Mouse (Mus musculus): ENCODE data around the gene Asb5.
"Not testable (repeated sequence)": the region's sequence is repeated elsewhere in the genome, so short reads cannot be mapped to it uniquely, and the experiment has no call there.

The Asb5 gene

DNA sequence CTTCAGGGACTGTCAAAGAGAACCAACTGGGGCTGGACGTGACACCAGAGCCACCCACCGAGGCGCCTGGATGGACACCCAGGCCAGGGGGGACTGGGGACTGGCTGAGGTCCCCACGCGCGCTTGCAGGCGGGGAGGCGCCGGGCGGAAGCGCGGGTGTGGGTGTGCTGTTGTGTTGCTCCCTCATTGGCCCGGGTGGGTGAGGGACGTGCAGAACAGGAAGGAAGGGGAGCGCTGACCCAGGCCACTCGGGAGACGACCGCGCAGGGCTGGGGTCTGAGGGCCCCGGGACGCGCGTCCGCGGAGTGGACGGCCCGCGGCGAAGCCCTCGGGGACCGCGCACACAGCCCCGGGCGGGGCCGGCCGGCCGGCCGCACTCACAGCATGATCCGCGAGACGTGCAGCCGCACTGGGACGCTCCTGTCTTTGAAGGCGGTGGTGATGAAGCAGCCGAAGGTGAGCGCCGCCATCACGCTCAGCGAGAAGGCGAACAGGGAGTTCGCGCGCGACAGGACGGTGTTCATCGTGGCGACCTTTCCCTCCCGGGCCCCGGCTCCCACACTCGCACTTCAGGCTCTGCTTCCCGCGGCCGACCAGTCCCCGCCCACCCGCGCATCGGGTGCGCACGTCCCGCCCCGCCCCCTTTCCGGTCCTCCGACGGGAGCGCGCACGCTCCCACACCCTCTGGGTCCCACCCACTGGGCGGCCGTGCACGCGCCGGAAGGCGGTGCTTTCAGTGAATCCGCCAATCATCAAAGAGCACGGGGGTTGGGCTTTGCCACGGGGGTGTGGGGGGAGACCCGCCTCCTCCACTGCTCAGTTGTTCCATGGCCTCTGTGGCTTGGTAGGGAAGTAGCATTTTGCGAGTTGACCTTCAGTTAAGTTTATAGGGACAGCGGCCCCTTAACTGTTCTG is at the start of gene Asb5, which contains the start of gene Spcs3:
TSS of gene Asb5 (plus strand) at position 199 of the 915 bp plus-strand sequence.
TSS of gene Spcs3 (minus strand) at position 617 of the 915 bp plus-strand sequence.
- DNase-seq (ENCODE audit: low read depth, low spot score): peak; percentile 95

DNA sequence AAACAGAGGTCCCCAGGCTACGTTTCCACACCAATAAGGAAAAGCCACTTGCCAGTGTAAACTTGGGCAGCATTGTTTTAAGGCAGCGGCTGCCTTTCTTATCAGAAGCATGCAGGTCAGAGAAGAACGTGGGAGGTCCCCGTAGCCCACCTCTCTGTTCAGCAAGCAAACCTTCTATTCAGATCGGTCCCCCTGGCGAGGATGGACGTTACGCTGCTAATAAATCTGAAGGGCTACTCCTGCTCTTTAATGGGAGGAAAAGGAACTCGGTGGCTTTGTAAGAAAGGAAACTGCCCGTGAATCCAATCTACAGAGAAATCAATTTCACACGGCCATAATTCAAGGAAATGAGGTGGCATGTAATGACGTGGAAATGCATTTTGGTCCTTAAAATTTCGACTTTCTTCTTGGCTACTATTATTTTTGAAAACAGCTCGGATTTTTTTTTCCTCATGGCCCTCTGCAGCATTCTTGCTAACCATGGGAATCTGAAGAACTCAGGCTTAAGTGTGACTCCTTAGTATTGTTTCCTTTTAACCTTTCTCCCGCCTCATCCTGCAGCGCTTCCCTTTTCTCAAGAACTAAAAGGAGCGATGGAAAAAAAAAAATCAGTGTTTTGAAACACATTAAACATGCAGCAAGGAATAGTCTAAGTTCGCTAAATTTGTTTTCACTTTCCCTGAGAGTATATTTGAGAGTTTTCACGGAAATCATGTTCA is 42.7 kb upstream of the Asb5 start:
- peak; percentile 6 for DNase-seq (ENCODE audit: low read depth, low spot score)

GRCm38 (mm10) chr8:54488437-54488836 is 40.9 kb upstream of the Asb5 start:
- no peak for DNase-seq (ENCODE audit: low read depth, low spot score)

GRCm38 (mm10) chr8:54491057-54491690 is 38.2 kb upstream of the Asb5 start:
- peak; percentile 7 for DNase-seq (ENCODE audit: low read depth, low spot score)

DNA sequence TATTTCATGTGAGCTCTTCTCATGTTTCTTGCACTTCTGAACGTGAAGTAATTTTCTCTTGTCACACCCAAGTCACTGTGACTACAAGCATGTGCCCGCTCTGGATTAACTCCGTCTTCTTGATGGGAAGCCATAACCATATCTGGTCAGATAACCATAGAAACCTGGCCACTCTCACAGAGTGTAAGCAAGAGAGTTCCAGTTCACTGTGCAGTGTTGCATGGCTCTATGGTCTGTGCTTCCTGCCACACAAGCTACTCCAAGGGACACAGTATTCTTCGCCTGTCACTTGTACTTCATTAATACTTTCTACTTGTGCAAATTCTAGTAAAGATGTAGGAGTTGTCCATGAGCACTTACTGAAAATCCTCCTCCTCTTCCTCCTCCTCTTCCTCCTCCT is 37.4 kb upstream of the Asb5 start:
- DNase-seq (ENCODE audit: low read depth, low spot score): no peak

DNA sequence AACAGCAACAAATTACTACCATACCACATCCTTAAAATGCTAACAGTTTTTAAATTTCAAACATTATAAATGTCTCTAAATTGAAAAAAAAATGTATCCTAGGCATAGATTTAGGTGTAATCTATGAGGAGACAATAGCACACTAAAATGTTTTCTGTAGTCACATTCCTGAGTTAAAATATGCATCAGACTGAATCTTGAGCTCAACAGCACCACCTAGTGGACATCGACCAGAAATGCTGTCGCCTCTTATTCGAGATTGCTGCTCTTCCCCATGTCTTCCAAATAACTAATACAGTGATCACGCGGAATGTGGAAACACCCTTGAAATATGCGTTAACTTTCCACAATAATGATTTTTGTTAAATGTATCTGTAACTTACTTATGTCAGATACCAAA is 36.3 kb upstream of the Asb5 start:
- peak; percentile 34 for DNase-seq (ENCODE audit: low read depth, low spot score)

GRCm38 (mm10) chr8:54493915-54494314 is 35.5 kb upstream of the Asb5 start:
- no peak for DNase-seq (ENCODE audit: low read depth, low spot score)

DNA sequence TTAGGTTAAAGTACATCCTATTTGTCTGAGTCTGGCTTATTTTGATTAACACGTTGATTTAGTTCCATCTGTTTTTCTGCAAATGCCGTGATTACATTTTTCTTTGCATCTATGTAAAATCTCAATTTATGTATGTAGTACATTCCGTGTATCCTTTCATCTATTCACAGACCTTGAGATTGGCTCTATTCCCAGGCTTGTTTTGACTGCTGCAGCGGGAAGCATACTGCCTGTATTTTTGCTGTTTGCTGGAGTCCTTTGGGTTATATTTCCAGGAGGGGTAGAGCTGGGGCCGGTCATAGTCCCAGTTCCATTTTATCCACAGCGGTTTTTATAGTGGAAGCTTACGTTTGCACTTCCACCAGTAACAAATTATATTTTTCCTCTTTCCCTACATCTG is 26.3 kb upstream of the Asb5 start:
- DNase-seq (ENCODE audit: low read depth, low spot score): no peak

GRCm38 (mm10) chr8:54505060-54505459 is 24.3 kb upstream of the Asb5 start:
- DNase-seq (ENCODE audit: low read depth, low spot score): no peak

- peak; percentile 42 for DNase-seq (ENCODE audit: low read depth, low spot score)
Observed at GRCm38 (mm10) chr8:54507428-54508095, 21.8 kb upstream of the Asb5 start.

- no peak for DNase-seq (ENCODE audit: low read depth, low spot score)
Observed at GRCm38 (mm10) chr8:54508096-54508456, 21.3 kb upstream of the Asb5 start.

DNA sequence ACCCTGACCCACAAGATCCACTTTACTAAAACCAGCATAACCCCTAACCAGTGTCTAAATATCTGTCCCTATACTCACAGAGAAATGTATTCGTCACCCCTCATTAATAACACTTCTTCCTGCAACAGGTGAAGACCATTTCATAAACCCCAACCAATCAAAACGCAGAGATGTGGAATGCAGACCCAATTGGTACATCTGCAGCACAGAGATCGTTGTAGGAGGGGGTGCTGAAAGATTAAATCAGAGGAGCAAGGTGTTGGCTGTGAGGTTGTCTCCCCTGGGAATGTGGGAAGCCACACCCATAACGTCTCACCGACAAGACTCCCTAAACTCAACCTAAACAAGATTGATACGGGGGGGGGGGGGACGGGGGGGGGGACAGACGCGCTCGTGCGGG is 20.6 kb upstream of the Asb5 start:
- no peak for DNase-seq (ENCODE audit: low read depth, low spot score)

- DNase-seq (ENCODE audit: low read depth, low spot score): no peak
Observed at GRCm38 (mm10) chr8:54509221-54509721, 20.1 kb upstream of the Asb5 start.

- DNase-seq (ENCODE audit: low read depth, low spot score): no peak
Observed at GRCm38 (mm10) chr8:54511791-54512190, 17.6 kb upstream of the Asb5 start.

DNA sequence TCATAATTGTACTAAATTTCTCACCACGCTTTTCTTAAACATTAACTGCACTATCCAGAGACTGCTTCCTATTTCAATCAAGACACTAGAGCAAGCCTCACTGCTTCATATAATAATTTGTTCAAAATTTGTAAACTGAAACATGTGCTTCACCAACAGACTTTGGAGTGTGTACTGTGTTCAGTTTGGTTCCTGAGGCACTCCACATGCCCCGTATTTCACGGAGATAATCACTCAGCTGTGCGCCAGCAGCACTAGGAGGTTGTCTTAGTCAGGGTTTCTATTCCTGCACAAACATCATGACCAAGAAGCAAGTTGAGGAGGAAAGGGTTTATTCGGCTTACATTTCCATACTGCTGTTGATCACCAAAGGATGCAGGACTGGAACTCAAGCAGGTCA is 17.2 kb upstream of the Asb5 start:
- DNase-seq (ENCODE audit: low read depth, low spot score): not testable (repeated sequence)

GRCm38 (mm10) chr8:54518756-54519460 is 10.5 kb upstream of the Asb5 start:
- DNase-seq (ENCODE audit: low read depth, low spot score): no peak

GRCm38 (mm10) chr8:54520516-54520915 is 8.9 kb upstream of the Asb5 start:
- no peak for DNase-seq (ENCODE audit: low read depth, low spot score)

DNA sequence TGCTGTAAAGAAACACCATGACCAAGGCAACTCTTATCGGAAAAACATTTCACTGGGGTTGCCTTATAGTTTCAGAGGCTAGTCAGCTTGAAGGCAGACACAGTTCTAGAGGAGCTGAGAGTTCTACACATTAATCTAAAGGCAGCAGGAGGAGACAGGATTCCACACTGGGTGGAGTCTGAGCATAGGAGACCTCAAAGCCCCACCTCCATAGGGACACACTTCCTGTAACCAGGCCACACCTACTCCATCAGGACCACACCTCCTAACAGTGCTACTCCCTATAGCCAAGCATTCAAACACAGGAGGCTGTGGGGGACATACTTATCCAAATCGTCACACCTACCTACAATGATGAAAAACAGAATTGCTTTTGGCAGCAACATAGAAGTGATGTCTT is 3.8 kb upstream of the Asb5 start:
- no peak for DNase-seq (ENCODE audit: low read depth, low spot score)

GRCm38 (mm10) chr8:54526700-54527099 is 2.7 kb upstream of the Asb5 start:
- no peak for DNase-seq (ENCODE audit: low read depth, low spot score)

DNA sequence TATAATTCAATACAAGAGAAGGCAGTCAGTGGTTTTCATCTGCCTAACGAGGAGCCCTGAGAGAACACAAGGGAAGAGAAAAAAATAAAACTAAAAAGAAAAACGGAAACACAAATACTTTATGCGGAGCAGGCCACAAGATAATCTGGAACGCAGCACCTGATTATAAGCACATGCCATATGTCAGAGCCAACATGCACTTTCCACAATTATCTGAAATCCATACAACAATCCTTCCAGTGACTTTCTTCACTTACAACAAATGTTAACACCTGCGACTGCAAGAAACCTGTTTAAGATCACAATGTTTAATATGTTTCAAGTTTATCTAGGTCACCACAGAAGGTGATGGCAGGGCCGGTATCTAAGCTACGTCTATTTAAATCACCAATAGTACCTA is 809 bp upstream of the Asb5 start:
- no peak for DNase-seq (ENCODE audit: low read depth, low spot score)

DNA sequence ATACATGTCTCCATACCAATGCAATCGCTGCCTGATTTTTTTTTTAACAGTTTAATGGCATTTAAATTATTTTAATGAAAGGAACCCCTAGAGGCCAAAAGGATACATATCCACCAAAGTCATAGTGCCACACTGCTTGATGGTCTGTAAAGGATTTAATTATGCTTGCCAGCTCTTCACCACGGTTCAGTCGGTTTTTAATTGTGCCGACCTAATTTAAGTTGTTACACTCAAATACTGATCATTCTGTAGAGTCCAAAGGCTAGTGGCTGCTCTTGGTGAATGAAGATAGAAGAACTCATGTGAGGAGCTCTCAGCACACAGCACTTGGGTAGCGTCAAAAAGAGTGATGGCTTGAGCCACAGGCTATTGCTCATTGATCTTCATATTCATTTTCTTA is 5.8 kb downstream of the Asb5 start:
- no peak for DNase-seq (ENCODE audit: low read depth, low spot score)

All from skeletal muscle tissue, adult 2 months (tissue).